Mouse (Mus musculus) olfactory bulb, adult 2 months (tissue): ENCODE results near the gene Zbtb8os. TPM values are rescaled to one million over a fixed set of nuclear protein-coding genes. Genes with fewer than 3 reads are reported as not detected.

Experiments
- H3K27ac ChIP-seq: fragments of 200-500 bp; 2 replicates; pipeline ENCODE4 v1.5.1; 2012; ENCODE audit warnings: low read depth, low read length; ENCODE audit not compliant: insufficient read depth
- H3K4me1 ChIP-seq: fragments of 200-500 bp; 2 replicates; pipeline ENCODE4 v1.6.1; 2012; ENCODE audit warnings: low read length; ENCODE audit not compliant: control insufficient read depth, insufficient read depth
- H3K4me3 ChIP-seq: fragments of 200-500 bp; 2 replicates; pipeline ENCODE4 v1.5.1; 2012; ENCODE audit warnings: mild to moderate bottlenecking, low read depth, low read length, moderate library complexity; ENCODE audit not compliant: insufficient read depth
- CTCF ChIP-seq: fragments of 200-500 bp; IDR thresholded peaks from 2 replicates; pipeline ENCODE4 v1.5.1; 2012; ENCODE audit warnings: low read depth, mild to moderate bottlenecking, low read length, moderate library complexity; ENCODE audit not compliant: insufficient read depth
- POLR2A ChIP-seq: fragments of 200-500 bp; IDR thresholded peaks from 2 replicates; pipeline ENCODE4 v1.6.1; 2012; ENCODE audit warnings: mild to moderate bottlenecking, low read depth, low read length, moderate library complexity; ENCODE audit not compliant: insufficient read depth
- WGBS: fragments of 180-500 bp; shearing (Covaris S2); methylation state at CpG from one replicate; pipeline ENCODE4 v1.1.7; 2018; 5-methylcytosine and 5-hydroxymethylcytosine counted together
- polyA plus RNA-seq: library from polyadenylated mRNA; stranded (reverse); fragments of >200 nt; gene quantifications from 2 replicates; pipeline ENCODE4 v1.2.4, GENCODE M21; 2012; ENCODE audit warnings: low replicate concordance; ENCODE audit not compliant: missing spikeins, insufficient read depth, insufficient read length

The Zbtb8os gene
- polyA plus RNA-seq, 1 experiment = not detected

DNA sequence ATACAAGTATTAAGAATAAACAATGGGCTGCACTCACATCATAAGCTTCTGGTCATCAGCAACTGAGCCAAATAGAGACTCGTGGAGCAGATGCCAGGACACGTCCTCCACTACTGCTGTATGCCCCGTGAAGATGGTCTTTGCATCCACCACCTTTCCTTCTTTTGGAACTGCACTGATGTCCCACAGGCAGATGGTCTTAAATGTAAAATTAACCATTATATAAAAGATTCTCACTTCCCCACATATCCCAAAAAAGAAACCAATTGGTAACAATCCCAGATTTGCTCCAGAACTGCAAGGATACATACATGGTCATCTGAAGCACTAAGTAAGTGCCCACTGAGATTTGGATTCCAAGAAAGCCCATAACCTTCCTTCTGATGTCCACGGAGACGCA is 13.5 kb upstream of the Zbtb8os start:
- Histone ChIP-seq H3K27ac (no peak overlapping the region), H3K4me1 (no peaks in the 10 kb centered on the region), H3K4me3 (no peak overlapping the region)
- 92% methylated on average over 5 of the region's 5 CpGs for WGBS
- TF ChIP-seq CTCF (no peak), POLR2A (no peak)

GRCm38 (mm10) chr4:129323491-129323890 is 12.0 kb upstream of the Zbtb8os start:
- no peaks in the 10 kb centered on the region for H3K4me1 ChIP-seq
- H3K4me3 ChIP-seq = no peak overlapping the region
- no peak overlapping the region for H3K27ac ChIP-seq
- 79% methylated on average over 1 of the region's 1 CpGs for WGBS
- TF ChIP-seq POLR2A (no peak), CTCF (no peak)

DNA sequence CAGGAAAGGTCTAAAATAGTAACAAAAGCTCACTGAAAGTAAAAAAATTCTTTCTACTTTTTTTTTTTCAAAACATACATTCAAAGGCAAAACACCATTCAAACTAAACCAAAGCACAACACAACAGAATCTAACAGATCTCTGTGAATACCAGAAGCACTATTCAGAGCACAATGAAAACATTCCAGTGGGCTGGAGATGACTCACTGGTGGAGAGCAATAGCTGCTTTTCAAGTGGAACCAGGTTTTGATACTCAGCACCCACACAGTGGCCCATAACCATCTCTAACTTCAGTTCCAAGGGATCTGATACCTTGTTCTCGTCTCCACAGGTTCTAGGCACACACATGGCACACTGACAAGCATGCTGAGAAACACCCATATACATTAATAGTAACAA is 10.7 kb upstream of the Zbtb8os start:
- H3K27ac ChIP-seq = no peak overlapping the region
- H3K4me3 ChIP-seq = no peak overlapping the region
- 43% methylated on average over 1 of the region's 1 CpGs for WGBS
- H3K4me1 ChIP-seq = no peaks in the 10 kb centered on the region
- TF ChIP-seq CTCF (no peak), POLR2A (no peak)

GRCm38 (mm10) chr4:129326191-129326590 is 9.3 kb upstream of the Zbtb8os start:
- Histone ChIP-seq H3K27ac (no peak overlapping the region), H3K4me1 (no peaks in the 10 kb centered on the region), H3K4me3 (no peak overlapping the region)
- WGBS = 28% methylated on average over 1 of the region's 1 CpGs
- TF ChIP-seq CTCF (no peak), POLR2A (no peak)

GRCm38 (mm10) chr4:129332846-129333245 is 2.6 kb upstream of the Zbtb8os start:
- TF ChIP-seq POLR2A (no peak), CTCF (no peak)
- Histone ChIP-seq H3K4me3 (no peak overlapping the region), H3K27ac (no peak overlapping the region), H3K4me1 (peaks cover 2% of the 10 kb centered on the region; the same call in 1 of the 2 replicates)
- WGBS = 9% methylated on average over 1 of the region's 1 CpGs

- peak overlapping the region; percentile 52 for H3K27ac ChIP-seq
- peaks cover 2% of the 10 kb centered on the region; the same call in 1 of the 2 replicates for H3K4me1 ChIP-seq
- under 1% methylated on average over 62 of the region's 62 CpGs for WGBS
- TF ChIP-seq POLR2A (no peak), CTCF (no peak)
- peak overlapping the region; percentile 84 for H3K4me3 ChIP-seq
Measured at GRCm38 (mm10) chr4:129334677-129335215, 749 bp upstream of the Zbtb8os start.

GRCm38 (mm10) chr4:129336291-129336690 is 796 bp downstream of the Zbtb8os start:
- peak overlapping the region; percentile 99 for H3K27ac ChIP-seq
- TF ChIP-seq POLR2A = no peak
- no peak for TF ChIP-seq CTCF
- H3K4me3 ChIP-seq = peak overlapping the region; percentile 66
- H3K4me1 ChIP-seq = peaks cover 2% of the 10 kb centered on the region; the same call in 1 of the 2 replicates
- WGBS = 47% methylated on average over 14 of the region's 14 CpGs

- 97% methylated on average over 3 of the region's 3 CpGs for WGBS
Measured at GRCm38 (mm10) chr4:129339743-129340142, 4.2 kb downstream of the Zbtb8os start.

DNA sequence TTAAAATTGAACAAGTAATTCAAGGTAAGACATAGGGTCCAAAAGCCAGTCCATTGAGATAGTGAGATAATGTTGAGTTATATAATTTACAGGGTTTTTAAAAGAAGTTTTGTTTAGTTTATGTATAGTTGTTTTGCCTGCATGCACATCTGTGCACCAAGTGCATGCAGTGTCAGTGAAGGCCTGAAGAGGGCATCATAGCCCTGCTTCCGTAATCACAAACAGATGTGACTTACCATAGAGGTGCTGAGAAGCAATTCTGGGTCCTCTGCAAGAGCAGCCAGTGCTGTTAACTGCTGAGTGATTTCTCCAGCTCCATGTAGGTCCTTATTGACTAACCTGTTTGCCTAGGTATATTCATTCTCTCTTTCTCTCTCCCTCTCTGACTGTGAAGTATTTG is 6.4 kb downstream of the Zbtb8os start:
- WGBS = 96% methylated on average over 1 of the region's 1 CpGs
- Histone ChIP-seq H3K27ac (no peak overlapping the region), H3K4me1 (peaks cover 3% of the 10 kb centered on the region), H3K4me3 (no peak overlapping the region)
- TF ChIP-seq CTCF (no peak), POLR2A (no peak)

More at GRCm38 (mm10) chr4:129339743-129340142, 4.2 kb downstream of the Zbtb8os start:
- Histone ChIP-seq H3K27ac (no peak overlapping the region), H3K4me3 (no peak overlapping the region), H3K4me1 (no peaks in the 10 kb centered on the region)
- TF ChIP-seq CTCF (no peak), POLR2A (no peak)
